Mouse (Mus musculus) T-helper 17 cell (primary cell): ENCODE results near the gene Cyfip1.

Experiments
- in situ Hi-C, 2 experiments: fragments of 300-600 bp; cut with MboI, MseI; formaldehyde crosslinking; loops; 1 replicate in 1 of 2; 2 replicates in 1 of 2; pipeline ENCODE4 v1.15.1; 2025; ENCODE audit warnings: high pct_unique_total_duplicates in 2 of 2

Cyfip1 gene

DNA sequence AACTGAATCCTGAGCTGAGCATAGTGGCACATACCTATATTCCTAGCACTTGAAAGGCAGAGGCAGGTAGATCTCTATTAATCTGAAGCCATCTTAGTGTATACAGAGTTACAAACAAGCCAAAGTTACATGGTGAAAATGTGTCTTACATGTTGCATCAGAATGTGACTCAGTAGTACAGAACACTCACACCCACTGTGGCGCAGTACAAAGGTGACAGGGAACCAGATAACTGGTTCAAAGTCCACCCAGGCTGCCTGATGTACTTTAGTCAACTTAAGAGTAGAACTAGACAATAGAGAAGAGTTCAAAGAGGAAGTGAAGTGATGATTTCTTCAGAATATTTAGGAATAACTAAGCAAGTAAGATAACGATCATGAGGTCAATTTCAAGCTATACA is 93.5 kb downstream of the Cyfip1 start:
- in situ Hi-C loops: no loop called here

DNA sequence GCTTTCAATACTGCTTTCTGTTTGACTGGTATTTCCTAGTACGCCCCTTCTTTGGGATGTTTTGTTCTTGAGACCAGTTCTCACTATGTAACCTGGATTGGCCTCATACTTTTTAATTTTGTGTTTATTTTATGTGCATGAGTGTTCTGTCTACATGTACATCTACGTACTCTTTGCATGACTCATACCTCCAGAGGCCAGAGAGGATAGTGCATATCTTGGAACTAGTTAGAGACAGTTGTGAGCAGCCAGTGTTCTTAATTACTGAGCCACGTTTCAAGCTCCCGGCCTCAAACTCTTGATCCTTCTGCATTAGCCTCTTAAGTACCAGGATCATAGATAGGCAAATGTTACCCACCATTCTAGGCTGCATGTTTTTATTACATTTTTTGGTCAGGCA is 96.8 kb downstream of the Cyfip1 start:
- in situ Hi-C loops: no loop called here

DNA sequence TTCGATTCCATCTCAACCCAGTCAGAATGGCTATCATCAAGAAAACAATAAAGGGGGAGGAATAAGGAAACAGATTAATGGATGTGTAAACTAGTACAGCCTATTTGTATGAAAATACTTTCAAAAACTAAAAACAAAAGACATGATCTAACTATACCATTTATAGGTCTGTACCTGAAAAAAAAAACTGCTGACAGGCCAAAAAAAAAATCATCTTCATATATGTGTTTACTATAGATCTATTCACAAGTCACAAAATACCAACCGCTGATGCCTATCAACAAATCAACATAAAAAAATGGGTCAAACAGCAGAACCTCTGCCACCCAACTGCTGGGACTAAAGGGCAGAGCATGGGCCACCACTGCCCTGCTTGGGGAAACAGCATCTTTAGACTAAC is 114.5 kb downstream of the Cyfip1 start:
- in situ Hi-C loops: no loop called here

DNA sequence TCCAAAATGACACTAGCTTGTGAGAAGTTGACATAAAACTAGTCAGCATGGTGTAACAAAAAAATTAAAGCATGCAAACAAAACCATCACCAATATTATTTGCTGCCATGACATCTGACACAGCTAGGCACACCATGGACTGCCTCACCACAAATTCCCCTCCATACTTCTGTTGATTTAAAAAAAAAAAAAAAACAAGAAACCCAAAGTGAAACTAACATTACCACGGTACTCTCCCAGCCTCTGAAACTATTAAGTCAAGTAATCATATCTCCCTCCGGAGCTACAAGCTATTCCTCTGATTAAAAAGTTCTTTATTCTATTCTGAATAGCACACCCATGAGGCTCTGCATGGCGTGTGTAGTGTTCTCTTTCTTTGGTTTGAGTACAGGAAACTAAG is 115.6 kb downstream of the Cyfip1 start:
- in situ Hi-C loops: no loop called here

DNA sequence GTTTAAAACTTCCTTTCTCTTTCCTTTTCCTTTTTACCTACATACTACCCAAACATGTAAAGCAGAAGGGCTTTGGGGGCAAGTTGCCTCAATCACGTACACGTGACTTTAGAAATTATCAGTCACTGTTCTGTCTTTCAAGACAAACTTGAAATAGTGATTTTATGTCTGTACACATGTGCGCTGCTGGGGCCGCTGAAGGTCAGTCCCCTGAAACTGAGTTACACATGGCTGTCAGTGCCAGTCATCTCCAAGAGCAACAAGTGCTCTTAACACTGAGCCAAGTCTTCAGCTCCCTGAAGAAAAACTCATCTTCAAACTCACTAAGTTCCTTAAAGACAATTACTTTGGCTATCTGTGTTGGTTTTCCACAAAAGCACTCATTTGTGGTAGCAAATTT is 116.4 kb downstream of the Cyfip1 start:
- in situ Hi-C loops: no loop called here

DNA sequence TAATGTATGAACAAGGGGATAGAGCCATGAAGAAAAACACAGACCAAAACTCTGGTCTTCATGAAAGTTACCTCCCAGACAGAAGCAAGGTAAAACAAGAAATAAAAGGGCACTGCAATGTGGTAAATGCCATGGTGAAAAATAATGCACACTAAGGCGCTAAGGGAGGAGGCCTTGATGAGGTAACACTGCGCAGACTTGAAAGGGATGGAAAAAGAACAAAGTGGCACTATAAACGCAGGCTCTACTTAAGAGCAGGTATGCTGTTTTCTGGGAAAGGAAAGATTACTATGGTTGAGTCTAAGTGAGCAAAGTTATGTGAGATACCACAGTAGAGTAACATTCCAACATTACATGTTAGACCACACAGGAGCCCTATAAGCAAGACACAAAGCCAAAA is 118.3 kb downstream of the Cyfip1 start:
- in situ Hi-C loops: no loop called here

DNA sequence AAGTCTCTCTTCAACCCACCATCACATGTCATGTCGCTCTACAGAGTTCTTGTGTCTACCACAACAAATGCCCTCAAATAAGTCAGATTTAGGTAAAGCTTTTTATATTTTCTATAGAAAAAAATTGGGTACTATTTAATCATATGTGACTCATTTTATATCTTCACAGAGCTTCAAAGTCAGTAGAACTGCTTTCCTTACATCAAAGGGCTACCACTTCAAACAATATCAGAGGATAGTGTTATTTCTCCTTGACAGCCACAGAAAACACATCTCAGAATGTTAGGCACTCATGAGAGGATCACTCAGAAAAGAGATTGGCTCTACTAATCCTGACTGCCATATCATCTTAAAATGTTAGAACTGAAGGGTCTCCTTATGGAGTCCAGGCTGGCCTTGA is 119.0 kb downstream of the Cyfip1 start:
- in situ Hi-C loops: no loop called here

DNA sequence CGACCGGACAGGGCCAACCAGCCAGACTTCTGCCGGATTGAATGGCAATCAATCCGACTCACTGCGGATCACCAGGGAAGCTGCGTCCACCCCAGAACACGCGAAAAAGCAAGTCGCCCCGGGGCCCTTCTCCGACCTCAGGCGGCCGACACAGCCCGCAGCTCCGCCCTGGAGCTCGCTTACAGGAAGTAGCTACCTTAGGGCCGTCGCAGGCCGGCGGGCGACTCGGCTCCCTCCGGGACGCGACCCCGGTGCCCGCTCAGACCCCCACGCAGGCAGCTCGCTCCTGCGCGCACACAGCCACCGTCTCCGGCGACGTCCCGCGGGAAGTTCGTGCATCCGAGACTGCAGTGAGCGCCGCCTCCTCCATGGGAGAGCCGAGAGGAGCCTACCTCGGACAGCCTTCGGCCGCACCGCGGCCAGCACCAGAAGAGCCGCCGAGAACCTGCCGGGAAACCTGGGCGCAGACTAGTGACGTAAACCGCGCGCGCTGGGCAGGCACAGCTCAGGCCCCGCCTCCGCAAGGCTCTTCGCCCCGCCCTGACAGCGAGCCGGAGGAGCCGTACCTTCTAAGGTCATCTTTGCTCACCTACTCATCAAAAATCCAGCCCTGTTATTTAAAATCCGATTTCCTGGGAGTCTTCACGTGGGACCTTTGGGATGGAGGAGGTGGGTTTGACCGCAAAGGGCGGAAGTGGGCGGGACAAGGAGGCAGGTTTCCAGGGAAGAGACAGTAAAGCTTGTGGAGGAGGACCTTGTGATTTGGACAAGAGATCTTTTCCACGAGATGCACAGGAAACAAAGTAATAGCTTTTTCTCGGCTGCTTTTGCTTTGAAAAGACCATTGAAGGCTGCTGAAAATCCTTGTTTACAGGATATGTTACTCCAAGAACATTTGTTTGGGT is 120.7 kb downstream of the Cyfip1 start, which contains the start of gene Nipa2:
Nipa2 (minus strand) TSS at position 473 of the 905 bp plus-strand sequence.
- in situ Hi-C loops: no loop called here

DNA sequence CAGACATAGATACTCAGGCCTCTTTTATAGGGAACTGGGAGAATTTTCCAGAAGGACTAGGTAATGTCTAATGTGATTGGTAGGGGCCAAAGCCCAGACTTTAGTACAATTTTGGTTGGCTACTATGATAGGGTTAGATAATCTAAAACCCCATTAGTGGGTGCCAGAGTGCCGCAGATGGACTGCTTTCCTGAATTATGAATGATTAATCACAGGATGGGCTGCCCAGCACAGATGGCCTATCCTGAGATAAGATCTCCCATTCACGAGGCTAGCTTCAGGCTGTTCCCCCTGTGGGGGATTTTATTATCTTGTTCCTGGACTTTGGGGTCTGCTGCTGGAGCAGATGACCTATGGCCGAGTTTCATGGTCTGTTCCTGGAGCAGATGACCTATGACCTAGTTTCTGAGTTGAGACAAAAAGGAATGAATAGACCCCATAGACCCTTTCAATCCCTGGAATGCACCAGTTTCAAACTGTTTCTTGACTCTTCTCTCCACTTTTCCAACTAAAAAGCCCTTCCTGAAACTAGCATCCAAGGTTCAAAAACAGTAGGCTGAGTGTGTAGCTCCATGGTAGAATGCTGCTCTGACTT is 125.4 kb downstream of the Cyfip1 start:
- in situ Hi-C loops: loop anchor here in 1 of 2 experiments (5.0 kb wide), 1 partner anchor 175 kb away; the partner anchor contains the start of gene Tubgcp5

DNA sequence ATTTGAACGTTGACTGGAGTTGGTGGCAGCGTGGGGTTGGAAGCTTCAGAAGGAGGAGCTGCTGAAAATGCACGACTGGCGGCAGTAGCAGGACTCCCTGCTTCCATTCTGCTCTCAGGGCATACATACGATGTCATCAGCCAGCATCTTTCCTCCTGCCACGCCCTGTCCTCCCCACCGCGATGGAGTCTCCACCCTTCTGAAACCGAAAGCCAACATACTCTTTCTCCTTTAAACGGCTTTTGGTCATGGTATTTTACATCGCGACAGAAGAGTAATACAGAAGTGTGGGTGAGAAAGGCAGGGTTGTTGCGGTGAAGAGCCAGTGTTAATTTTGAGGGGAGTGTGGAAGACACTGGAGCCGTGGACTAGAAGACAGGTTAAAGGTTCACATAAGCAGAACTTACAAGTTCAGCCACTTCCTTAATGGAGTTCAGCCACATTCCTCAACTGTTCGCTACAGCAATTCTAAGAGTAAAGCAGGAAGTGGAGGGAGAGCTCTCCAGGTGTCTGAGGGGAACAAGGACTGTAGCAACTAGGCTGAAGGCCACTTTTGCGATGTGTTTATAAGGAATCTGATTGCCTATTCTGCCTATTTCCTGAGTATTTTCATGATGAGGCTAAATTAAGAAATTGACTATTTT is 126.8 kb downstream of the Cyfip1 start:
- in situ Hi-C loops: loop anchor here in 1 of 2 experiments (5.0 kb wide), 1 partner anchor 176 kb away; the partner anchor contains the start of gene Tubgcp5

DNA sequence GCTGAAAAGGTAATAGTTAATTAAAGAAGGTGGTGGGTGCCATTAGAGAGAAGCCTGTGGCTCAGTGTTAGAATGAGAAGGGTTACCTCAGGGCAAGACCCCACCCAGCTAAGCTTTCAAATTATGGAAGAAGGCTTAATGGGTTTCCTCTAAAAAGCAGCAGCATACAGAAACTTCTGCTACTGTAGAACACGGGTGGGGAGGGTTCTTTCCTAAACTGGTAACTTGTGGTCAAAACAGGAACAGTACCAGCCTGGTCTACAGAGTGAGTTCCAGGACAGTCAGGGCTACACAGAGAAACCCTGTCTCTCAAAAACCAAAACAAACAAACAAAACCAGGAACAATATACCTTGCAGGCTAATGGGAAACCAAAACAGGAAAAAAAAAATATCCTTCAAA is 127.9 kb downstream of the Cyfip1 start:
- in situ Hi-C loops: loop anchor here in 1 of 2 experiments (5.0 kb wide), 1 partner anchor 177 kb away; the partner anchor contains the start of gene Tubgcp5

DNA sequence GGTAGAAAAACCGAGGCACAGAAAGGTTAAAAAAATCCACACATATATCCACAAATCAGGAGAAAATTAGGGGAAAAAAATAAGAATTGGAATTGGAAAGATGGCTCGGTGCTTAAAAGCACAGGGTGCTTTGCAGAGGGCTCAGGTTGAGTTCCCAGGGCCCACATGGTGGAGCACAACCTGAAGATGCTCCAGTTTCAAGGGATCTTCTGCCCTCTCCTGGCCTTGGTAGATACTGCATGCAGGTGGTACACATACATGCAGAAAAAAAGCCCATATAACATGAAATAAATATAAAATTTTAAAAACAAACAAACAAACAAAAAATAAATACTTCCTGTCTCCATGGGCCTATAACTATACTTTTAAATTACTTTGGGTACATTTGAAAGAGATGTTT is 132.9 kb downstream of the Cyfip1 start:
- in situ Hi-C loops: no loop called here

DNA sequence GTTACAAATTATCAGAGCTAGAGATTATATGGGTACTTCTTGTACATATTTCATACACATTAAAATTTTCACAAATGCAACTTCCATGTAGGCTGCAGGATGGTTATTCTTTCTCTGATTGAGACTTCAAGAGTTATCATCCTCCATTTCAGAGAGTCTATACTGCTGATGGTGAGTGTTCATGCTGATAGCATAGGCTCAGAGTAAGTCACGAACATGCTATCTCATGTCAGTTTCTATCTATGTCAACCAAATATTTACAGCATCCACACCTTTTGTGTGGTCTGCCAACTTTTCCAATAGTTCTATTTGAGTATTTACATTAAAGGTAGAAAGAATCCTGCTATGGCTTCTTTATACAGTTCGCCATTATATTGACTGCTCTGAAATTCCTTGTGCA is 140.0 kb downstream of the Cyfip1 start:
- in situ Hi-C loops: no loop called here
